Mouse (Mus musculus): ENCODE results near the gene App. TPM values are rescaled to one million over a fixed set of nuclear protein-coding genes. Genes with fewer than 3 reads are reported as not detected.

Gene App
- polyA plus RNA-seq, 1 experiment from 2014 or later, result 229 TPM

- no peak for DNase-seq
- no peak overlapping the region for H3K4me2 ChIP-seq
Measured at GRCm38 (mm10) chr16:85071248-85071647, 102.3 kb downstream of the App start.

GRCm38 (mm10) chr16:85067254-85067893, 106.2 kb downstream of the App start:
- Histone ChIP-seq H3K4me3 (ENCODE audit: low read depth, low read length) (no peak overlapping the region), H3K9ac (no peak overlapping the region), H3K4me1 (ENCODE audit: insufficient read depth) (no peaks in the 10 kb centered on the region), H3K27me3 (ENCODE audit: insufficient read depth, low read length) (no peaks in the 10 kb centered on the region), H3K36me3 (ENCODE audit: insufficient read depth) (peaks cover 18% of the 10 kb centered on the region), H3K4me2 (no peak overlapping the region), H3K27ac (ENCODE audit: low read depth) (no peak overlapping the region), H3K9me3 (ENCODE audit: low read depth, low read length) (no peaks in the 10 kb centered on the region)
- 52% methylated on average over 13 of the region's 13 CpGs for WGBS
- peak; percentile 46; the same call in 1 of the 2 replicates for ATAC-seq (ENCODE audit: insufficient read depth)
- DNase-seq, result peak; percentile 53
- no peak for TF ChIP-seq CTCF (IDR thresholded peaks at IDR 0.05; ENCODE audit: low read depth)

More at GRCm38 (mm10) chr16:85071248-85071647, 102.3 kb downstream of the App start:
- no peaks in the 10 kb centered on the region for H3K9me3 ChIP-seq (ENCODE audit: low read depth, low read length)
- H3K27me3 ChIP-seq (ENCODE audit: insufficient read depth, low read length), result no peaks in the 10 kb centered on the region
- no peak overlapping the region for H3K4me3 ChIP-seq (ENCODE audit: low read depth, low read length)
- H3K4me1 ChIP-seq (ENCODE audit: insufficient read depth), result no peaks in the 10 kb centered on the region
- H3K27ac ChIP-seq (ENCODE audit: low read depth), result no peak overlapping the region
- TF ChIP-seq CTCF (IDR thresholded peaks at IDR 0.05; ENCODE audit: low read depth), result no peak
- ATAC-seq (ENCODE audit: insufficient read depth), result no peak
- WGBS, result 86% methylated on average over 1 of the region's 1 CpGs
- peaks cover 36% of the 10 kb centered on the region for H3K36me3 ChIP-seq (ENCODE audit: insufficient read depth)
- H3K9ac ChIP-seq, result no peak overlapping the region

GRCm38 (mm10) chr16:85066227-85066626, 107.3 kb downstream of the App start:
- DNase-seq, result no peak
- no peaks in the 10 kb centered on the region for H3K27me3 ChIP-seq (ENCODE audit: insufficient read depth, low read length)
- H3K4me2 ChIP-seq, result no peak overlapping the region
- no peak overlapping the region for H3K27ac ChIP-seq (ENCODE audit: low read depth)
- H3K9ac ChIP-seq, result no peak overlapping the region
- WGBS, result 61% methylated on average over 11 of the region's 11 CpGs
- no peak overlapping the region for H3K4me3 ChIP-seq (ENCODE audit: low read depth, low read length)
- H3K36me3 ChIP-seq (ENCODE audit: insufficient read depth), result peaks cover 12% of the 10 kb centered on the region; the same call in 1 of the 2 replicates
- H3K9me3 ChIP-seq (ENCODE audit: low read depth, low read length), result no peaks in the 10 kb centered on the region
- no peak for TF ChIP-seq CTCF (IDR thresholded peaks at IDR 0.05; ENCODE audit: low read depth)
- peak; percentile 27; the same call in 1 of the 2 replicates for ATAC-seq (ENCODE audit: insufficient read depth)
- no peaks in the 10 kb centered on the region for H3K4me1 ChIP-seq (ENCODE audit: insufficient read depth)

- Histone ChIP-seq H3K4me2 (no peak overlapping the region), H3K27ac (ENCODE audit: low read depth) (no peak overlapping the region), H3K36me3 (ENCODE audit: insufficient read depth) (peaks cover 10% of the 10 kb centered on the region; the same call in 1 of the 2 replicates), H3K4me1 (ENCODE audit: insufficient read depth) (no peaks in the 10 kb centered on the region), H3K9ac (no peak overlapping the region), H3K9me3 (ENCODE audit: low read depth, low read length) (no peaks in the 10 kb centered on the region), H3K4me3 (ENCODE audit: low read depth, low read length) (no peak overlapping the region), H3K27me3 (ENCODE audit: insufficient read depth, low read length) (no peaks in the 10 kb centered on the region)
- TF ChIP-seq CTCF (IDR thresholded peaks at IDR 0.05; ENCODE audit: low read depth), result no peak
- WGBS, result 76% methylated on average over 6 of the region's 6 CpGs
- DNase-seq (no peak), ATAC-seq (ENCODE audit: insufficient read depth) (no peak)
Measured at GRCm38 (mm10) chr16:85064800-85065199, 108.8 kb downstream of the App start.

- Histone ChIP-seq H3K27me3 (ENCODE audit: insufficient read depth, low read length) (no peaks in the 10 kb centered on the region), H3K9me3 (ENCODE audit: low read depth, low read length) (no peaks in the 10 kb centered on the region), H3K36me3 (ENCODE audit: insufficient read depth) (peaks cover 10% of the 10 kb centered on the region; the same call in 1 of the 2 replicates), H3K4me1 (ENCODE audit: insufficient read depth) (no peaks in the 10 kb centered on the region), H3K4me2 (no peak overlapping the region), H3K4me3 (ENCODE audit: low read depth, low read length) (no peak overlapping the region), H3K9ac (no peak overlapping the region), H3K27ac (ENCODE audit: low read depth) (no peak overlapping the region)
- no peak for ATAC-seq (ENCODE audit: insufficient read depth)
- TF ChIP-seq CTCF (IDR thresholded peaks at IDR 0.05; ENCODE audit: low read depth), result no peak
- no peak for DNase-seq
- WGBS, result 91% methylated on average over 3 of the region's 3 CpGs
Measured at GRCm38 (mm10) chr16:85062732-85063131, 110.8 kb downstream of the App start.

GRCm38 (mm10) chr16:85061725-85062124, 111.8 kb downstream of the App start:
- H3K4me3 ChIP-seq (ENCODE audit: low read depth, low read length), result no peak overlapping the region
- no peak overlapping the region for H3K4me2 ChIP-seq
- no peak overlapping the region for H3K9ac ChIP-seq
- TF ChIP-seq CTCF (IDR thresholded peaks at IDR 0.05; ENCODE audit: low read depth), result no peak
- no peaks in the 10 kb centered on the region for H3K9me3 ChIP-seq (ENCODE audit: low read depth, low read length)
- no peaks in the 10 kb centered on the region for H3K4me1 ChIP-seq (ENCODE audit: insufficient read depth)
- no peaks in the 10 kb centered on the region for H3K27me3 ChIP-seq (ENCODE audit: insufficient read depth, low read length)
- WGBS, result 93% methylated on average over 4 of the region's 4 CpGs
- no peak overlapping the region for H3K27ac ChIP-seq (ENCODE audit: low read depth)
- H3K36me3 ChIP-seq (ENCODE audit: insufficient read depth), result peaks cover 13% of the 10 kb centered on the region; the same call in 1 of the 2 replicates
- no peak for DNase-seq
- no peak for ATAC-seq (ENCODE audit: insufficient read depth)

- DNase-seq, result peak; percentile 15
Measured at GRCm38 (mm10) chr16:85058138-85058537, 115.4 kb downstream of the App start.

More at GRCm38 (mm10) chr16:85058138-85058537, 115.4 kb downstream of the App start:
- no peak; the same call in 1 of the 2 replicates for ATAC-seq (ENCODE audit: insufficient read depth)
- Histone ChIP-seq H3K4me2 (no peak overlapping the region), H3K9ac (no peak overlapping the region), H3K9me3 (ENCODE audit: low read depth, low read length) (no peaks in the 10 kb centered on the region), H3K4me3 (ENCODE audit: low read depth, low read length) (no peak overlapping the region), H3K27me3 (ENCODE audit: insufficient read depth, low read length) (no peaks in the 10 kb centered on the region), H3K27ac (ENCODE audit: low read depth) (no peak overlapping the region), H3K4me1 (ENCODE audit: insufficient read depth) (no peaks in the 10 kb centered on the region), H3K36me3 (ENCODE audit: insufficient read depth) (peaks cover 13% of the 10 kb centered on the region; the same call in 1 of the 2 replicates)
- TF ChIP-seq CTCF (IDR thresholded peaks at IDR 0.05; ENCODE audit: low read depth), result no peak
- 43% methylated on average over 5 of the region's 5 CpGs for WGBS

All from lung, embryonic 14.5 days (tissue).